Mouse (Mus musculus) neural tube, embryonic 13.5 days (tissue): ENCODE results near the gene Runx1. TPM values are rescaled to one million over a fixed set of nuclear protein-coding genes. Genes with fewer than 3 reads are reported as not detected.

ENCODE experiments used
- ATAC-seq: fragments of 200-750 bp; cut with Nextera tagmentation; 2 replicates; pipeline ENCODE4 v1.8.0; 2017; ENCODE audit warnings: low read depth, mild to moderate bottlenecking, moderate TSS enrichment, moderate library complexity
- H3K27ac ChIP-seq: fragments of 300-500 bp; sonication (generic); replicated peaks from 2 replicates; pipeline ENCODE4 v1.5.1; 2015; ENCODE audit warnings: moderate library complexity, mild to moderate bottlenecking, inconsistent platforms
- H3K27me3 ChIP-seq: fragments of 300-500 bp; sonication (generic); 2 replicates; pipeline ENCODE4 v1.6.1; 2015; ENCODE audit warnings: mild to moderate bottlenecking, inconsistent platforms
- H3K36me3 ChIP-seq: fragments of 300-500 bp; sonication (generic); 2 replicates; pipeline ENCODE4 v1.6.1; 2015; ENCODE audit warnings: mild to moderate bottlenecking, inconsistent platforms
- H3K4me1 ChIP-seq: fragments of 300-500 bp; sonication (generic); replicated peaks from 2 replicates; pipeline ENCODE4 v1.6.1; 2015; ENCODE audit warnings: inconsistent platforms
- H3K4me2 ChIP-seq: fragments of 300-500 bp; sonication (generic); 2 replicates; pipeline ENCODE4 v1.6.1; 2015; ENCODE audit warnings: inconsistent platforms, mild to moderate bottlenecking, moderate library complexity
- H3K4me3 ChIP-seq: fragments of 300-500 bp; sonication (generic); 2 replicates; pipeline ENCODE4 v1.5.1; 2015; ENCODE audit warnings: mild to moderate bottlenecking, inconsistent platforms
- H3K9ac ChIP-seq: fragments of 300-500 bp; sonication (generic); 2 replicates; pipeline ENCODE4 v1.6.1; 2015; ENCODE audit warnings: moderate library complexity, mild to moderate bottlenecking, inconsistent platforms
- H3K9me3 ChIP-seq: fragments of 300-500 bp; sonication (generic); 2 replicates; pipeline ENCODE4 v1.6.1; 2016; ENCODE audit warnings: inconsistent platforms
- WGBS: fragments of 180-500 bp; shearing (Covaris S2); methylation state at CpG from one replicate; pipeline ENCODE4 v1.1.7; 2015; 5-methylcytosine and 5-hydroxymethylcytosine counted together
- polyA plus RNA-seq: library from polyadenylated mRNA; unstranded; fragments of >200 nt; fragmentation: Nextera tagmentation; extraction: Ambion mirVana; gene quantifications from 2 replicates; pipeline ENCODE4 v1.2.1, GENCODE M21; 2015

Runx1 gene
- polyA plus RNA-seq, 1 experiment from 2014 or later: 10.3 TPM

DNA sequence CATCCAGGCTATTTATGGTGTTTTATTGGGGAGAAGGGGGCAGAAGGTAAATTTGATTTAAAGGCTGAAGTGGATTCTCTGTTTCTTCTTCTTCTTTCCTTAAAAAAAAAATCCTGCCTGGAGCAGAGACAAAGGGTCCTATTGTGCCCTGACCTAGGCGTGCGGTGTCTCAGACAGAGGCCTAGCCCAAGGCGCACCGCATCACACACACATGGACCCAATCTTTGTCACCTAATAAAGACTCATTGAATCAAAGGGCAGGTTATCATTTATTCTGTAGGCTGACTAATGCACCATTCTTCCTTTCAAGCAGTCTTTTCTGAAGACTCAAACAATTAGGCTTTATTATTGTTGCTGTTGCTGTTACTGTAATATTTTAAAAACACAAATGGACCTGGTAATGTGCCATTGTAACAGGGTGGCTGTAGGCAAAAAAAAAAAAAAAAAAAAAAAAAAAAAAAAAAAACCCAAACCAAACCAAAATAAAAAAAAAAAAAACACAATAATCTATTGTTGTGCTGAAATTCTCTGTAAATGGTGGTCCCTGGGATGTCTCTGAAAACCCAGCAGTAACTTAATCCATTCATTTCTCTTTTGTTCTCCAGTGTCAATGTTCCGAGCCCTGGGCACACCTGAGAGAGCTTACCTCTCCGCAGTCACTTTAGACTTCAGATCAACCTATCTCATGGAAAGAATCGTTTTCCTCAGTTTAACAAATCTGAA lies 86.7 kb downstream of the Runx1 start:
- no peak overlapping the region for H3K9ac ChIP-seq
- ATAC-seq: no peak
- H3K27ac ChIP-seq: no peak overlapping the region
- no peaks in the 10 kb centered on the region for H3K4me1 ChIP-seq
- no peak overlapping the region for H3K4me2 ChIP-seq
- H3K36me3 ChIP-seq: no peaks in the 10 kb centered on the region
- no peaks in the 10 kb centered on the region for H3K9me3 ChIP-seq
- WGBS: 56% methylated on average over 7 of the region's 7 CpGs
- H3K27me3 ChIP-seq: no peaks in the 10 kb centered on the region
- no peak overlapping the region for H3K4me3 ChIP-seq

DNA sequence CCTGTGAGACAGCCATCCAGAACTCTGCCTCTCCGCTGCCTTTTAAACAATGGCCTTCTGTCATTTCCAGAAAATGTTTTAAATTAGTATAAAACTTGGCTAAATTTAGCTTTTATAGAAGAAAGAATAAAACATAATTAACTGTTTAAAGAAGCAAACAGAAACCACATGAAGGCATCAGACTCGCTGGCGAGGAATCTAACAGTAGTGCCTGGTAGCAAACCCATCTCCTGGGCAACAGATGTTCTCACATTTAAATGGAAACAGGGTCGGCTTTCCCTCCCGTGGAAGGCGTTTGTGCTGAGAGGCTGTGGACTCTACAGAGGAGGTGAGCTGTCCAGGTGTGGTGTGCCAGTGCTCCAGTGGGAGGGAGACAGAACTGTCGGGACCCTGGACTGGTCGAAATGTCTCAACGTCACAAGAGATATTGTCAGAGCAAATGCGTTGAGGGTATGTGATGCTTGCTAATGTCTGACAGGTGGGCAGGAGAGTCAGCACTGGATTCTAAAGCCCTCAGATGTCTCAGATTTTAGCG lies 87.4 kb downstream of the Runx1 start:
- Histone ChIP-seq H3K36me3 (no peaks in the 10 kb centered on the region), H3K9ac (no peak overlapping the region), H3K27ac (no peak overlapping the region), H3K4me3 (no peak overlapping the region), H3K4me1 (no peaks in the 10 kb centered on the region), H3K9me3 (no peaks in the 10 kb centered on the region), H3K4me2 (no peak overlapping the region), H3K27me3 (no peaks in the 10 kb centered on the region)
- ATAC-seq: no peak
- 72% methylated on average over 11 of the region's 11 CpGs for WGBS

GRCm38 (mm10) chr16:92726870-92727269 lies 99.1 kb downstream of the Runx1 start:
- H3K9me3 ChIP-seq: no peaks in the 10 kb centered on the region
- no peaks in the 10 kb centered on the region for H3K27me3 ChIP-seq
- no peak overlapping the region for H3K4me2 ChIP-seq
- ATAC-seq: no peak
- H3K9ac ChIP-seq: no peak overlapping the region
- H3K27ac ChIP-seq: no peak overlapping the region
- H3K4me1 ChIP-seq: no peaks in the 10 kb centered on the region
- H3K4me3 ChIP-seq: no peak overlapping the region
- no peaks in the 10 kb centered on the region for H3K36me3 ChIP-seq
- WGBS: 95% methylated on average over 9 of the region's 9 CpGs

GRCm38 (mm10) chr16:92724526-92724925 lies 101.4 kb downstream of the Runx1 start:
- H3K9ac ChIP-seq: no peak overlapping the region
- peaks cover 16% of the 10 kb centered on the region for H3K4me1 ChIP-seq
- H3K27me3 ChIP-seq: no peaks in the 10 kb centered on the region
- H3K36me3 ChIP-seq: no peaks in the 10 kb centered on the region
- ATAC-seq: no peak
- 95% methylated on average over 3 of the region's 3 CpGs for WGBS
- H3K4me2 ChIP-seq: no peak overlapping the region
- H3K4me3 ChIP-seq: no peak overlapping the region
- no peak overlapping the region for H3K27ac ChIP-seq
- no peaks in the 10 kb centered on the region for H3K9me3 ChIP-seq

GRCm38 (mm10) chr16:92720678-92721077 lies 105.3 kb downstream of the Runx1 start:
- ATAC-seq: peak; percentile 36
- WGBS: 20% methylated on average over 10 of the region's 10 CpGs
- peak overlapping the region; percentile 3; the same call in 1 of the 2 replicates for H3K4me2 ChIP-seq
- H3K9ac ChIP-seq: no peak overlapping the region
- H3K27ac ChIP-seq: 0 out of 2 replicates have a peak overlapping the region, but pooled peaks have one; percentile 47
- H3K4me1 ChIP-seq: peaks cover 21% of the 10 kb centered on the region
- peaks cover 10% of the 10 kb centered on the region for H3K27me3 ChIP-seq
- no peak overlapping the region for H3K4me3 ChIP-seq
- no peaks in the 10 kb centered on the region for H3K9me3 ChIP-seq
- no peaks in the 10 kb centered on the region for H3K36me3 ChIP-seq

DNA sequence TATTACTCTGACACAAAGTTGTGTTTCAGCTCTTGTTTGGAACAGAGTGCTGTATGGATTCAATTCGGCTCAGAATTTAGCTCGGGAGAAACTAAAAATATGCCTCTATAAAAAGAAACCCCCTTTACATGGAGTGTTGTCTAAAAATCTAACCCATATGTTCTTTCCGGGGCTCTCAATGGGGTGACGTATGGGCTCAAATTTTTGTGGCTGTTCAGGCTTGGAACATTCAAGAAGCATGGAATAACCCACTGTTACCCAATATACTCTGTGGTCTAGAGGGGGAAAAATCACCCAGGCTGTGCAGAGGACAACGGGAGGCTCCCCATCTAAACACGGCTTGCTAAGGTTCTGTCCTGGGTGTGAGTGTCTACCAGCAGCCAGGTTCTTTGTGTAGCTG lies 106.2 kb downstream of the Runx1 start:
- WGBS: 84% methylated on average over 6 of the region's 6 CpGs
- ATAC-seq: no peak

GRCm38 (mm10) chr16:92715599-92716483 lies 110.1 kb downstream of the Runx1 start:
- Histone ChIP-seq H3K27ac (no peak overlapping the region), H3K9ac (no peak overlapping the region), H3K4me2 (no peak overlapping the region), H3K4me3 (no peak overlapping the region), H3K9me3 (no peaks in the 10 kb centered on the region), H3K4me1 (peaks cover 18% of the 10 kb centered on the region), H3K27me3 (peaks cover 13% of the 10 kb centered on the region), H3K36me3 (no peaks in the 10 kb centered on the region)
- 34% methylated on average over 15 of the region's 15 CpGs for WGBS
- no peak for ATAC-seq

More for the DNA sequence above, 106.2 kb downstream of the Runx1 start:
- H3K36me3 ChIP-seq: no peaks in the 10 kb centered on the region
- no peak overlapping the region for H3K9ac ChIP-seq
- peaks cover 13% of the 10 kb centered on the region for H3K27me3 ChIP-seq
- H3K4me3 ChIP-seq: no peak overlapping the region
- H3K4me2 ChIP-seq: no peak overlapping the region
- H3K27ac ChIP-seq: no peak overlapping the region; the same call in 1 of the 2 replicates
- H3K4me1 ChIP-seq: peaks cover 23% of the 10 kb centered on the region
- H3K9me3 ChIP-seq: no peaks in the 10 kb centered on the region

- 3% methylated on average over 1 of the region's 1 CpGs for WGBS
- H3K9me3 ChIP-seq: no peaks in the 10 kb centered on the region
- H3K4me2 ChIP-seq: no peak overlapping the region
- no peak for ATAC-seq
- no peak overlapping the region for H3K9ac ChIP-seq
- no peak overlapping the region for H3K4me3 ChIP-seq
- no peaks in the 10 kb centered on the region for H3K36me3 ChIP-seq
- H3K27ac ChIP-seq: no peak overlapping the region
- no peaks in the 10 kb centered on the region for H3K4me1 ChIP-seq
- peaks cover 9% of the 10 kb centered on the region; the same call in 1 of the 2 replicates for H3K27me3 ChIP-seq
These were observed 115.8 kb downstream of the Runx1 start for GRCm38 (mm10) chr16:92710161-92710560.

DNA sequence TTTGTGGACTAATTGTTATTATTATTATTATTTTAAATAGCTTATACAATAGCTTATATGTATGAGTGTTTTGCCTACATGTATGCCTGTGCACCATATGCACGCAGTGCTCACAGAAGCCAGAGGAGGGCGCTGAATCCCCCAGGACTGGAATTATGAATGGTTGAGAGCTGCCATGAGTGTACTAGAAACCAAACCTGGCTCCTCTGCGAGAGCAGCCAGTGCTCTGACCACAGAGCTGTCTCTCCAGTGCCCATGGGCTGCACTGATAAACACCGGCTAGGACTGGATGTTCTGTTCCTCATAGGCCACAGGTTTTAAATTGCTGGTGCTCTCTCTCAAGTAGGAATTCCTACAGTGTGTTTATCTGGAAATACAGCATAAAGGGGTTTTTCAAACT lies 117.2 kb downstream of the Runx1 start:
- Histone ChIP-seq H3K4me3 (no peak overlapping the region), H3K4me1 (no peaks in the 10 kb centered on the region), H3K27me3 (peaks cover 20% of the 10 kb centered on the region; the same call in 1 of the 2 replicates), H3K36me3 (no peaks in the 10 kb centered on the region), H3K4me2 (no peak overlapping the region), H3K9ac (no peak overlapping the region), H3K9me3 (no peaks in the 10 kb centered on the region), H3K27ac (no peak overlapping the region)
- WGBS: 74% methylated on average over 4 of the region's 4 CpGs
- no peak for ATAC-seq

GRCm38 (mm10) chr16:92707712-92708111 lies 118.2 kb downstream of the Runx1 start:
- H3K4me3 ChIP-seq: no peak overlapping the region
- no peaks in the 10 kb centered on the region for H3K36me3 ChIP-seq
- H3K27me3 ChIP-seq: peaks cover 30% of the 10 kb centered on the region
- H3K27ac ChIP-seq: no peak overlapping the region
- H3K4me2 ChIP-seq: no peak overlapping the region
- WGBS: 83% methylated on average over 4 of the region's 4 CpGs
- no peaks in the 10 kb centered on the region for H3K9me3 ChIP-seq
- H3K9ac ChIP-seq: no peak overlapping the region
- no peaks in the 10 kb centered on the region for H3K4me1 ChIP-seq
- no peak for ATAC-seq

GRCm38 (mm10) chr16:92707146-92707545 lies 118.8 kb downstream of the Runx1 start:
- no peaks in the 10 kb centered on the region for H3K9me3 ChIP-seq
- H3K9ac ChIP-seq: no peak overlapping the region
- no peaks in the 10 kb centered on the region for H3K36me3 ChIP-seq
- 82% methylated on average over 2 of the region's 2 CpGs for WGBS
- no peak overlapping the region for H3K27ac ChIP-seq
- no peak for ATAC-seq
- peaks cover 35% of the 10 kb centered on the region for H3K27me3 ChIP-seq
- H3K4me2 ChIP-seq: no peak overlapping the region
- H3K4me1 ChIP-seq: no peaks in the 10 kb centered on the region
- H3K4me3 ChIP-seq: no peak overlapping the region
